Mouse (Mus musculus): ENCODE measurements around the gene Tmem178b.

Gene Tmem178b

GRCm38 (mm10) chr6:40200661-40201060 is 327.6 kb downstream of the Tmem178b start:
- no peak for DNase-seq

- DNase-seq = no peak
Observed at GRCm38 (mm10) chr6:40202602-40203001, 329.5 kb downstream of the Tmem178b start.

- DNase-seq = no peak
Observed at GRCm38 (mm10) chr6:40205380-40205779, 332.3 kb downstream of the Tmem178b start.

GRCm38 (mm10) chr6:40208014-40208413 is 334.9 kb downstream of the Tmem178b start:
- no peak for DNase-seq

- no peak for DNase-seq
Observed at GRCm38 (mm10) chr6:40209172-40209571, 336.1 kb downstream of the Tmem178b start.

- no peak for DNase-seq
Observed at GRCm38 (mm10) chr6:40217154-40217553, 344.1 kb downstream of the Tmem178b start.

- DNase-seq = no peak
Observed at GRCm38 (mm10) chr6:40217651-40218050, 344.6 kb downstream of the Tmem178b start.

- no peak for DNase-seq
Observed at GRCm38 (mm10) chr6:40220634-40221120, 347.6 kb downstream of the Tmem178b start.

- peak; percentile 29 for DNase-seq
Observed at GRCm38 (mm10) chr6:40225585-40226280, 352.7 kb downstream of the Tmem178b start.

- DNase-seq = no peak
Observed at GRCm38 (mm10) chr6:40228981-40229380, 355.9 kb downstream of the Tmem178b start.

- no peak for DNase-seq
Observed at GRCm38 (mm10) chr6:40229985-40230384, 356.9 kb downstream of the Tmem178b start.

- DNase-seq = no peak
Observed at GRCm38 (mm10) chr6:40234066-40234465, 361.0 kb downstream of the Tmem178b start.

- peak; percentile 81 for DNase-seq
Observed at GRCm38 (mm10) chr6:40235793-40236470, 362.9 kb downstream of the Tmem178b start.

GRCm38 (mm10) chr6:40236841-40237765 is 364.0 kb downstream of the Tmem178b start:
- DNase-seq = peak; percentile 68

GRCm38 (mm10) chr6:40238857-40239256 is 365.8 kb downstream of the Tmem178b start:
- DNase-seq = no peak

GRCm38 (mm10) chr6:40240671-40241070 is 367.6 kb downstream of the Tmem178b start:
- no peak for DNase-seq

GRCm38 (mm10) chr6:40247398-40247946 is 374.4 kb downstream of the Tmem178b start:
- no peak for DNase-seq

GRCm38 (mm10) chr6:40249939-40250338 is 376.9 kb downstream of the Tmem178b start:
- DNase-seq = no peak

GRCm38 (mm10) chr6:40263687-40264086 is 390.6 kb downstream of the Tmem178b start:
- DNase-seq = no peak

GRCm38 (mm10) chr6:40300707-40301106 is 427.6 kb downstream of the Tmem178b start:
- no peak for DNase-seq

- DNase-seq = peak; percentile 65
Observed at GRCm38 (mm10) chr6:40303379-40303778, 430.3 kb downstream of the Tmem178b start.
